Mouse (Mus musculus): Measurements from ENCODE around the gene Msh5.
"Not testable (repeated sequence)": the region's sequence is repeated elsewhere in the genome, so short reads cannot be mapped to it uniquely, and the experiment has no call there.

Msh5 gene

DNA sequence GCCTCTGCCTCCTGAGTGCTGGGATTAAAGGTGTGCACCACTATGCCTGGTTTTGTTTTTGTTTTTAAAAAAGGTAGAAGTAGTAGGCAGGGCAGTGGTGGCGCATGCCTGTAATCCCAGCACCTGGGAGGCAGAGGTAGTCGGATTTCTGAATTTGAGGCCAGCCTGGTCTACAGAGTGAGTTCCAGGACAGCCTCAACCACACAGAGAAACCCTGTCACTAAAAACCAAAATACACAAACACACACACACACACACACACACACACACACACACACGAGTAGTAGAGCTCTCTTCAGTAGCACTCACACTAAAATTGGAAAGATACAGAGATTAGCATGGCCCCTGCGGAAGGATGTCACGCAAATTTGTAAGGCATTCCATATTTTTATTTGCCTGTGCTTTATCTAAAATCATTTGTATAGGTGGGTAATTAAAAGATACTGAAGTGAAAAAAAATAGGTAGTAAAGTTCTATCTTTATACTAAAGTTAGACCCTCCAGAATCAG, 2.4 kb upstream of the Msh5 start:
- no peak for DNase-seq (ENCODE audit: extremely low read depth, low read depth, low spot score)

DNA sequence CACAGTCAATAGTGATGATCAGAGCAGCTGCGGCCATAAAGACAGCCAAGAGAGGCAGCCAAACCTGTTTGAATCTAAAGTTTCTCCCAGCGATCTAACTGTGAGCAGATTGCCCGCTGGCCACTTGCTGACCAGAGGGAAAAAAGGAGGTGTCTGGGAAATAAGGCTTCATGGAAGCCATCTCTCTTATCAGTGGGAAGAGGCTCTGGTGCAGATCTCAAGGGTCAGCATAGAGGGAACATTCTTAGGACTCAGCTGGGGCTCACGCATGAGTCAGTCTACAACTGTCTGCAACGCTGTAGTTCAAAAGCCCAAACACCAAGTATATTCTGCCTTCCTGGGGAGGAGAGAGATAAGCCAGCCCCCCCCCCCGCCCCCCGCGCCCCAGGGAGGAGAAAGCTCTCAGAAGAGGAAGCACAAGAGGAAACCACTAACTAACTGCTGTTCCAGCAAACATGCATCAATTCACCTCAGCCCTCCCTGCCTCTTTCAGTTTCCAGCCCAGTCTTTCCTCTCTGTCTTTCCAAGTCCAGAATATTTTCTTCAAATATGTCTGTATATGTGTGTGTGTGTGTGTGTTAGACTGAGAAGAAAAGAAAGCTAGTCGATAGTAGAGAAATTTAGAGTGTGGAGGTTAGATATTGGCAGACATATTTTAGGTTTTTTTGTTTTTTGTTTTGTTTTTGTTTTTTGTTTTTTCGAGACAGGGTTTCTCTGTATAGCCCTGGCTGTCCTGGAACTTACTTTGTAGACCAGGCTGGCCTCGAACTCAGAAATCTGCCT, 1.8 kb upstream of the Msh5 start:
- DNase-seq (ENCODE audit: extremely low read depth, low read depth, low spot score), result no peak

DNA sequence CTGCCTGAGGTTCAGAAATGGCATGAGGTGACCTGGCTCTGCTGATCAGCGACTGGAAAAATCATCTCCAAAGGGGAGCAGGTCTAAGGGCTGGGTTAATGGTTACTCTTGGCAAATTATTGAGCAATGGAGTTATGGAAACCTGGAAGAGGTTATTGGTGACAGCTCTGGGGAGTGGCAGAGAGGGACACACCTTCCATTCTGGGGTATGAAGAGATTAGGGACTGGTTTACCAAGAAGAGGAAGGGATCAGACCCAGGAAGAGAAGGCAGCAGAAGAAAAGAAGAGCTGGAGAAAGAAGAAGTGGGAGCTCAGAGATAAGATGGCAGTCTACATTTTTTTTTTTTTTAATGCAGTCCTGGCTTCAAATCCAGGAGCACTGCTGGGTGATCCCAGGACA, 1.1 kb upstream of the Msh5 start:
- no peak for DNase-seq (ENCODE audit: extremely low read depth, low read depth, low spot score)

DNA sequence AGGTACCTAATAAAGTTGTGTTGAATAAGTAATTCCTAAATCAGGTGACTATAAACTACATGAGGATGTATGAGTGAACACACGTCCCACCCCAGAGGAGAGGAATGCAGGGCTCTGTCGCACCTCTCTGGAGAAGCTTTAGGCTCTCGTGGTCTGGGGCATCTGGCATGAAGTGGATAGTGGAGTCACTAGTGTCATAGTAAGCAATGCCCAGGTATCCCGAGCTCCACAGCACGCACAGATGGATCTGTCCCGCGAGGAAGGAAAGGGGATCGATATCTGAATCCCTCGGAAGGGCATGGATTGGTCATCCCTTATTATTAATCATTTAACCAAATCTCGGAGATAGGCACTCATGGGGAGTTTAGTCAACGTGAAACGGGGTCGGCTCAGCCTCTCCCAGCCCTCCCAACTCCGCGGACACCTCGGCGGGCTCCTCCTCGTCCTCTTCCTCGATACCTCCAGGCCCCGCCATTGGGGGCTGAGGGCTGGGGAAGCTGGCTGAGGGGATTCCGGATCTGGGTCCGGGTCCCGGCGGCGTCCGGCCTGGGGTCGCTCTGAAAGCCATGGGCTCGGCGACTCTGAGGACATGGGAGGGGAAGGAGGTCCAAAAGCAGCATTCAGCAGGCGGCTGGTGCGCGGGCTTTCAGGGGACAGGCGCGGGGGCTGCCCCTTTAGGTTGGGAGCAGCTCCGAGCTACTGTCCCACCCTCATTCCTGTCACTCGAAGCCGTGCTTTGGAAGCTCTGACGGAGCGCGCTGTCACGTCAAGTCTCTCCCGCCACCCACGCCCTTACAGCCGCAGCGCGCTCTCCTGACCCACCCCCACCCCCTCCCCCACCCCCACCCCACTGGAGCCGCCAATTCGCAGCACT, 501 bp downstream of the Msh5 start:
- no peak for DNase-seq (ENCODE audit: extremely low read depth, low read depth, low spot score)

DNA sequence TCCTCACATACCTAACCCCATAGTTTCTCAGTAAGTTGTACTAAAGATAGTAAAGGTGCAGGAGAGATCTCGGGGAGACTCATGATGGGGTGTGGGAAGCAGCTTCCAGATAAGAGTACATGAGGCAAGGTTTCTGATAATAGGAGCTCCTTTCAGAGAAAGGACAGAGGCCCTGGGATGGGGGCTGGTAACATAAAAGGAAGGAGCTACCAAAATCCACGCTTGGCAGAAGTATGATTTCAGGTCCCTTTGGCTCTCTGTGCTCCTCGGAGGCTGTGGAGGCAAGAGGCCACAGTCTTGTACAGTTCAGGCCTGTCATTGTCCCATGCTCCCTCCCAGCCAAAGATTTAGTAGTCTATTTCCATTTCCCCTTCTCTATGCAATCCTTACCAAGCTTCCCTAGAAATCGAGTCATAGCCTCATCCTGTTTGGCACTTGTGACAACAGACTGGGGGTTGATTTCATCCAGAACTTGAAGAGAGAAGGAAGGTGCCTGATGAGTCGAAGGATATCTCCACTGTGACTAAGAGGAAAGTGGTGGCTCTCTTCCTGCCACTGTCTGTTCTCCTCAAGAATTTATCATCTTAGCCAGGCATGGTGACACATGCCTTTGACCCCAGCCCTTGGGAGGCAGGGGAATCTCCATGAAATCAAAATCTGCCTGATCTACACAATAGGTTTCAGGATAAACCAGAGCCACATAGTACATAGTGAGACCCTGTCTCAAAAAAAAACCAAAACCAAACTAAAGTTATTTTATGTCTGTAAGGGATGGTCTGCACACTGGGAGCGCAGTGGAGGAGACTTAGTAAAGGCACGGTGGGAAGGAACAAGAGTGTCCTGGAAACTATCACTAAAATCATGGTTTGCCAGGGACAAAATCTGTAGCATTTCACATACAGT, 1.4 kb downstream of the Msh5 start:
- DNase-seq (ENCODE audit: extremely low read depth, low read depth, low spot score), result no peak

DNA sequence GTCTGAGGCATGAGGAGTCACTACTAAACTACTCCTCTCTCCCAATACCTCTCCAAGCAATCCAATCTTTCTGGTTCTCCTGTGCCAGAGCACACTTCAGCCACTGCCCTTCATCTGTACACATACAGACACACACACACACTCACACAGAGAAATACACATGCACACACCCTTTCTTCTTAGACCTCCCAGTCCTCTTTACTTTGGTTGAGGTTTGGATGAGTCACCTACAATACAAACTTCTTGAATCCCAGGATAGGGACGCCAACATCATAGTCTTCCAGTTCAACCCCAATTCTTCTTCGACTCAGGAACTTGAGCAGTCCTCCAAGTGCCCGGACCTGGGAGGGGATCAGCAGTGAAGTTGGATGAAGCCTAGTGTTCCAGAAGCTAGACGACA, 2.8 kb downstream of the Msh5 start:
- no peak for DNase-seq (ENCODE audit: extremely low read depth, low read depth, low spot score)

DNA sequence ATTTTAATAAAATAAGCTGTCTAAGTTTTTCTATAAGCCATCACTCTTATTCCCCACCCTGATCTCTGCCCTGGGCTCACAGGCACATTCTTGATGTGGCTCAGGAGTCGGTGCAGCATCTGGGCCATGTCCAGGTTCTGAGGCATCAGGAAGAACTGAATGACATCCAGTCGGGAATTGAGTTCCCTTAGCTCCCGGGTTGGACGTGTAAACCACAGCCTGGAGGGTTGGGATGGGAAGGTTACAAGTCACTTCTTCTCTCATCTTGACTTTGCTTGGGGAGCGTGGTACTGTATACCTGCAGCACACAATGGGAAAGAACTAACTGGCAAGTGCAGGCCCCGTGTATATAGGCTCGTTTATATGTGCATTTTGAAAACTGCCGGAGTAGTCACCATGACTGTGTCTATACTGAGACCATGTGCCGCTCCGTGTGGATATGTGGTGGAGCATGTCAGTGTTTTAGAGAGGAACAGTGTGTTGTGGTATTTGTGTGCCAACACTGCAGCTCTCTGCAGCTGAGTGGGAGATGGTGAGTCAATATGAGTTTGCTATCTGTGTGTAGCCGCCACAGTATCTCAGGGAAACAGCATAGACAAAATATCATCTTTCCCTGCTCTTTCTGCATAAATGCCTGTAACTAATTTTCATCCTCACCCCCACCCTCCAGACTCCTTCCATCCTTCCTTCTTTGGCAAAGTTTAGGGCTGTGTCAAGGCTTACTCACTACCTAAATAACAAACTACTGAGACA, 7.2 kb downstream of the Msh5 start:
- DNase-seq (ENCODE audit: extremely low read depth, low read depth, low spot score), result no peak

DNA sequence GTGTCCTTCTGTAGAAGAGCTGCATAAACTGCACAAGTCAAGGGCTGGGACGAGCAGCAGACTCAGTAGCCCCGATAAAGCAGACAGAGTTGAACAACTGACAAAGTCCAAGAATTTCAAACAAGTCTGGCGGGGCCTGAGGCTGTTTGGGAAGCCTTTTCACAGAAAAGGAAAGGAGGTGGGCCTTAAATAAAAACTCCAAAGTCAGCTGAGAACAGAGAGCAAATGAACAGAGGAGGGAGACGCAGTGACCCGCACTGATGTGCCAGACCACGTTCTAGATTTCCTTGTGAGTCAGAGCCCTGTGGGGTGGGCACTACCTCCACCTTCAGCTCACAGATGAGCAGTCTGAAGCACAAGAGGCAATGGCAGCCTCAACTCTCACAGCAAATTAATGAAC, 11.6 kb downstream of the Msh5 start:
- DNase-seq (ENCODE audit: extremely low read depth, low read depth, low spot score), result no peak

DNA sequence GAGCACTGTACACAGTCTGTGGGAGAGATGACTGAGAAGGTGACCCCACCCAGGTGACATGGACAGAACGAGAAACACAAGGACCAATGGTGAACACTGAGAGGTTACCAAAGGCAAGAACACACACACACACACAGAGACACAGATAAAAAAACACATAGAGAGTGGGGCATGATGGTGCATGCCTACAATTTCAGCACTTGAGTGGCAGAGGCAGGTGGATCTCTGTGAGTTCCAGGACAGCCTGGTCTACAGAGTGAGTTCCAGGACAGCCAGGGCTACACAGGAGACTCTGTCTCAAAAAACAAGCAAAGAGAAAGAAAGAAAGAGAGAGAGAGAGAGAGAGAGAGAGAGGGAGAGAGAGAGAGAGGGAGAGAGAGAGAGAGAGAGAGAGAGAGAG, 12.8 kb downstream of the Msh5 start:
- not testable (repeated sequence) for DNase-seq (ENCODE audit: extremely low read depth, low read depth, low spot score)

DNA sequence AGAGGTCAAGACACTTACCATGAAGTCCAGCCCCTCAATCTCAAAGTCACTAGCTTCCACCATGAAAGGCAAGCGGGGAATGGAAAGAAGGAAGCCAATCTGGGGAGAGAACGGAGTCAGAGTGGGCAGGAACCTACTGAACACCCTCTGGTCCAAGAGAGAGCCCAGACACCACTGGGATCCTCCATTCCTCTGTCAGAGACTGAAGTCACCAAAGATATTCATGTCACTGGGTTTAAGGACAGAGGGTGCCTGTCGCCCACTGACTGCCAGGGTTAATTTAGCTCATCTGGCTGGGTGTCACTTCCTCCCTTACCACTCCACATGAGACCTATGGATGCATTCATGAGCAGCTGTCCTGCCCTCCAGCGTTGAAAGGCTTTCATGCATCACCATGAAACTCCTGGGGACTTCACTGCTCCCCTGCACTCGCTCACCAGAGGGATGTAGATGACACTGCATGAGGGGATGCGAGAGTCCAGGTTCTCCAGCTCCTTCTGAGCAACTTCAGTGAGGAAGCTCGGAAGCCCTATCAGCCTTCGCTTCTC, 14.1 kb downstream of the Msh5 start:
- DNase-seq (ENCODE audit: extremely low read depth, low read depth, low spot score), result no peak

DNA sequence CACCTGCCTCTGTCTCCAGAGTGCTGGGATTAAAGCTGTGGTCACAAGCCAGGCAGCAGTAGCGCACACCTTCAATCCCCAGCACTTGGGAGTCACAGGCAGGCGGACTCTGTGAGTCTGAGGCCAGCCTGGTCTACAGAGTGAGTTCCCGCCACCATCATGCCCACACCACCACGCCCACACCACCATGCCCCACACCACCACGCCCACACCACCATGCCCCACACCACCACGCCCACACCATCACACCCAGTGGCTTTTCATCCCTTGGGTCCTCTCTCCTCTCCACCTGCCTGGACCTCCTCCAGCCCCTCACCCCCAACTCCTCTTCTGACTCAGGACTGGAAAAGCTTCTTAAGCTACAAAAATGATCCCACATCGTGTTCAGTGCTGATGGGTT, 14.7 kb downstream of the Msh5 start:
- no peak for DNase-seq (ENCODE audit: extremely low read depth, low read depth, low spot score)

DNA sequence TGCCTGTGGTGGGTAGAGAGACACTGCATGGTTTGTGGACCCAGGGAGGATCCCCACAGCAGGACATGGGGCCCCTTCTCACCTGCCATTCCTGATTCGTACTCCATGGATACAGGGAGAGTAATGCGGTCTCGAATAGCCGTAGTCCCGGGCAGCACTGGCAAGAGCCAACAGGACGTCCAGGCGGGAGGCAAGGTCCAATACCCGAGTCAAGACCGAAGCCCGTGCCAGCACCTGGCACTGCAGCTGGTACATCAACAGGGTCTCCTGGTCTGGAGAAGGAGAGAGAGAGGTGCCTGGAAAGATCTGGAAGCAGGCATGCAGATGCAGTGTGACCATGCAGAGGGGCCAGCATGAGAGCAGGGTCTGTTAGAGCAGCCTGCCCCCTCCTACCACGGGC, 15.3 kb downstream of the Msh5 start:
- DNase-seq (ENCODE audit: extremely low read depth, low read depth, low spot score), result no peak

DNA sequence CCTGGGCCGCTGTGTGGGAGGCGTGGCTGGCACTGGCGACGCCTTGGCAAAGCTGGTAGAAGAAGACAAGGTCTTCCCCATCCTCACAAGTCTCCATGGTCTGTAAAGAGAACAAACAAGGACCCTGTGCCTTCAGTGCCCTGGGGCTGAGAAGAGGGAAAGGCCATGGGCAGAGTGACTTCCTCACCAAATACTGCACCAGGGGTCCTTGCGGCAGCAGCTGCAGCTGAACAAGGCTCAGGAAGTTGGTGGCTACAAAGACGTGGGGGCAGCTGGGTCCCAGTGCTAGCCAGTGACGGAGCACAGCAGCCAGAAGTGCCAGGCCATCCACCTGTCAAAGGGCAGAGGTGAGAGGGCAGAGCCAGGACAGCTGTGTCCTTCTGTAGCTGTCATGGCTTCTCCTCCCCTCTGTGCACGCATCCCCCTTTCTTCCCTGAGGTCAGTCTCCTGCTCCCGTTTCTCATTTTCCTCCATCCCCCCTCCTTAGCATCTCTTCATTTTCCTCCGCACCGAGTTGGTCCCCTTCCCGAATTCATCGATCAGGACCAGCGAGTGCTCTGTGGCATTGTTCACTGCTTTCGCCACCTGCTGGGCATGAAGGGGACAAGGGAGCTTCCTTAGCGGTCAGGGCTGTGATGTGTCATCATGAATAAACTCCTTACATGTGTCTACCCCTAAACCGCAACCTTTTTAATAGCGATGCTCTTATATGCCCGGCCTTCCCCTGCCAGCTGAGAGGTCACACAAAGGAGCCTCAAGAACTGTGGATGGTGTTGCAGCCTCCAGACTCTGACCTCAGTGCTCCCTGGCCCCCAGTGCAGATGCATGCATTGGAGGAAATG, 16.6 kb downstream of the Msh5 start:
- no peak for DNase-seq (ENCODE audit: extremely low read depth, low read depth, low spot score)

DNA sequence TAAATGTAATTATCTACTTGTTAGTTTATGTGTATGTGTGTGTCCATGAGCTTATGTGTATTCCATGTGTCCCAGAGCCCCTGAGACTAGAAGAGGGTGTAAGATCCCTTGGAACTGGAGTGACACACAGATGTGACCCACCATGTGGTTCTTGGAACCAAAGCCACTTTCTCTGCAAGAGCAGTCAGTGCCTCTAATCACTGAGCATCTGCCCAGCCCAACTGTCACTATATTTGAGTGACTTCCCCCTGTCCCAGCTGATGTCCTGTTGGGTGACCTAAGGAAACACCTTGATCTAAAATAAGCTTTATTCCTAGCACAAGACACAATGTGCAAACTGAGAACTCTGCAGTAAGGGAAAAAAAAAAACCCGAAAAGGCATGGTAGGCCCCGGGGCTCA, 18.2 kb downstream of the Msh5 start:
- DNase-seq (ENCODE audit: extremely low read depth, low read depth, low spot score), result no peak

DNA sequence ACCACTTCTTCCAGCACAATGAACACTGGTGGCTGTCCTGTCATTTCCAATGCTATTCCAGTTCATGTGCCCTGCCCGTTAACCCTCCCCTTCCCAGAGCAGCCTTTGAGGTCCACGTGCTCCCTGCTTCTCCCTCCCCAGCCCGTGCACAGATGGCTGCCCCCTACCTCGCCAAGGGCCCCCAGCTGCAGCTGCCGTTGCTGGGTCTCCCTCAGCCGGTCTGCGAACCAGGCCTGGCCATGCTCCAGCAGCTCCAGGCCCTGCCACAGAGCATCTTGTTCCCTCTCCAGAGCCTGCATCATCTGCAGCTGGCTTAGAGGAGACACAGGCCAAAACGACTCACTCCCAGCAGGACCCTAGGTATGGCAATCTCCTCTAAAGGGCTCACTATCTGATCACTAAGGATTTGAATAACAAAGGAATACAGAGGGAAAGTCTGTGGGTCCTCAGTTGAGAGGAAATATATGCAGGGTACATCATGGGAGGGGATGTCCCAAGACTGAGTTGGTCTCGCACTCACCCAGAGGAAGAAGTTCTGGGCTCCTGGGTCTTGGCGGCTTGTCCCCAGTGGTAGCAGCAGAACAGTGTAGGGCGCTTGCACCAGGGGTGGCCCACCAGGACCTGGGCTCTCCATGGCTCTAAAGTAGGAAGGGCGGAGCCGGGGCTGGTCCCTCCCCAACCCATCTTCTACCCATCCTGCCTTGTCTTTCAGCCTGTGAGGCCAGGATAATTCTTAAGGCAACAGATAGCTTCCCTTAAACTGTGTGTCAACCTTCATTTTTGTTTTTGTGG, 19.1 kb downstream of the Msh5 start, which contains the start of gene Sapcd1:
Gene Sapcd1, minus strand, starts transcription at position 740 of the 792 bp plus-strand sequence.
- no peak for DNase-seq (ENCODE audit: extremely low read depth, low read depth, low spot score)

DNA sequence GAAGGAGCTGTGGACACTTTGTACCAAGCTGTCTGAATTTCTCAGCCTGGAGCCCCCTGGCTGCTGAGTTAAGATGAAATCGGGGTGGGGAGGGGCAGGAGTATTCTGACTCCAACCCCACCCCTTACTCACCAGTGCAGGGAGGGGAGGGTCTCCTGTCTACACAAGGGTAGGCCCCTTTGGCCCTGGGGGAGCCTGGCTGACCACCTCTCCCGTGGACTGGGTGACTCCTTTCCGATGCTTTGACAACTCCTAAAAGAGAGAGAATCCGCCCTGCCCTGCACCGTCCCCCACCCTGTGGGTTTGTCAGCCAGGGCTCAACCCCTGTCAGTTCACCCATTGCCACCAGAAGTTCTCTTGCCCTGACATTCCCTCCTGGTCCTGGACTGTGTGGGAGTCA, 20.3 kb downstream of the Msh5 start:
- DNase-seq (ENCODE audit: extremely low read depth, low read depth, low spot score), result no peak

DNA sequence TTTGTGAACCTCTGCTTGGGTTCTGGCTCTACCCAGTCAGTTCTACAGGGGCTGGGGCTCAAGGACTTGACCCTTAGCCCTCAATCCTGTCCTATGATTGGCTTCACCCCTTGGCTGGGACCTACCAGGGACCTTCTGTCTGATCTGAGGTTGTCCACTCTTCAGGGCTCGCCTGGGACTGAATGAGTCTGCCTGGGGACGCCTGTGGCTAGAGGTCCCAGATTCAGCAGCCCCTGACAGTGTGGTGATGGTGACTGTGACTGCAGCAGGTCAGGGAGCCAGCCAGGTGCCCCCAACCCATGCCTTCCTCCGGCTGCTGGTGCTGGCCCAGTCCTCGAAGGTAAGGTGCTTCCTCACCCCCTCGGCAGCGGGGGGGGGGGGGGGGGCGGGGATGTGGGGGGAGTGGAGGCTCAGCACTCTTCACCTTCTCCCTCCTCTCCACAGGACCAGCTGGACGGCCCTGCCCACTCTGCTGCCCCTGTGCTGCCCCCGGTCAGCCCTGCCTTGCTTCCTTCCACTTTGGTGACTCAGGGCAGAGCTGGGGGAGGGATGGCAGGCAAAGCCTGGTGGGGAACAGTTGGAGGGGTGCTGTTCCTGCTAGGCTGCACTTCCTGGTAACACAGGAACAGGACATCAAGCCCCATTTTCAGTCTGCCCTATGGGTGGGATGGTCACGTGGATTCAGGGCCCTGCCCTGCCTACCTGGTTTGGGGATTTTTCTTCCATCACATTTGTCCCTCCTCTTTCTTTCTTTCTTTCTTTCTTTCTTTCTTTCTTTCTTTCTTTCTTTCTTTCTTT, 21.7 kb downstream of the Msh5 start:
- no peak for DNase-seq (ENCODE audit: extremely low read depth, low read depth, low spot score)

DNA sequence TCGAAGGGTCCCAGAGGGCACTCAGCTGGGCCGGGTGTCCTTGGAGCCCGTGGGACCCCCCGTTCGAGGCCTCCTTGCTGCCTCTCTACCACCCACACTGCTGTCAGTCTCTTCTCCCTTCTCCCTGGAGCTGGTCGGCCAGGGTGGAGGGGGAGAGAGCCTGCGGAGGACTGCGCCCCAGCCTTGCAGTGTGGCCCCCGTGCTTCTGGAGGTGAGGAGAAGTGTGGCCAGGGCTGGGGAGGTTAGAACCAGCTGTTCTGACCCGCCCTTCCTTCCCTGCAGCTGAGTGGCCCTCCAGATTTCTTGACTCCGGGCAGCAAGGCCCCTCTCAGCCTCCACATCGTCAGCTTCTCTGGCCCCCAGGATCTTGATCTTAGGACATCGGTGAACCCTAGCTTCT, 22.3 kb downstream of the Msh5 start:
- no peak for DNase-seq (ENCODE audit: extremely low read depth, low read depth, low spot score)
